Mouse (Mus musculus) forebrain, embryonic 11.5 days (tissue): ENCODE results near the gene Igf1r. TPM values are rescaled to one million over a fixed set of nuclear protein-coding genes. Genes with fewer than 3 reads are reported as not detected.

Source experiments
- ATAC-seq: fragments of 200-750 bp; cut with Nextera tagmentation; replicated peaks from 2 replicates; pipeline ENCODE4 v1.8.0; 2017; ENCODE audit warnings: moderate TSS enrichment; ENCODE audit not compliant: low FRiP score
- DNase-seq: peaks from one replicate; pipeline ENCODE4 v3.0.0-alpha.2; 2017; ENCODE audit warnings: low spot score
- H3K27ac ChIP-seq: fragments of 300-500 bp; sonication (generic); 2 replicates; pipeline ENCODE4 v1.5.1; 2014; ENCODE audit warnings: low read depth, low read length
- H3K27me3 ChIP-seq: fragments of 300-500 bp; sonication (generic); 2 replicates; pipeline ENCODE4 v1.6.1; 2014; ENCODE audit warnings: mild to moderate bottlenecking, low read length, mixed read lengths; ENCODE audit not compliant: control insufficient read depth, insufficient read depth
- H3K36me3 ChIP-seq: fragments of 300-500 bp; sonication (generic); 2 replicates; pipeline ENCODE4 v1.6.1; 2014; ENCODE audit warnings: mild to moderate bottlenecking, low read length, moderate library complexity, mixed read lengths; ENCODE audit not compliant: control insufficient read depth, insufficient read depth
- H3K4me1 ChIP-seq: fragments of 300-500 bp; sonication (generic); replicated peaks from 2 replicates; pipeline ENCODE4 v1.6.1; 2014; ENCODE audit warnings: low read length, mixed read lengths; ENCODE audit not compliant: control insufficient read depth, insufficient read depth
- H3K4me2 ChIP-seq: fragments of 300-500 bp; sonication (generic); 2 replicates; pipeline ENCODE4 v1.6.1; 2014; ENCODE audit warnings: low read depth, mild to moderate bottlenecking, low read length, moderate library complexity, mixed read lengths; ENCODE audit not compliant: severe bottlenecking
- H3K4me3 ChIP-seq: fragments of 300-500 bp; sonication (generic); 2 replicates; pipeline ENCODE4 v1.5.1; 2014; ENCODE audit warnings: low read depth, low read length
- H3K9ac ChIP-seq: fragments of 300-500 bp; sonication (generic); 2 replicates; pipeline ENCODE4 v1.6.1; 2014; ENCODE audit warnings: low read length
- H3K9me3 ChIP-seq: fragments of 300-500 bp; sonication (generic); 2 replicates; pipeline ENCODE4 v1.6.1; 2016; ENCODE audit warnings: low read length, mixed read lengths; ENCODE audit not compliant: control insufficient read depth
- WGBS: fragments of 180-500 bp; shearing (Covaris S2); extraction: QIAGEN DNeasy Blood & Tissue Kit; methylation state at CpG from one replicate; pipeline ENCODE4 v1.1.7; 2014; 5-methylcytosine and 5-hydroxymethylcytosine counted together
- polyA plus RNA-seq: library from polyadenylated mRNA; unstranded; fragments of >200 nt; fragmentation: Nextera tagmentation; extraction: Ambion mirVana; gene quantifications from 2 replicates; pipeline ENCODE4 v1.2.1, GENCODE M21; 2014

Igf1r gene
- polyA plus RNA-seq, 1 experiment from 2014 or later: 18.3 TPM

DNA sequence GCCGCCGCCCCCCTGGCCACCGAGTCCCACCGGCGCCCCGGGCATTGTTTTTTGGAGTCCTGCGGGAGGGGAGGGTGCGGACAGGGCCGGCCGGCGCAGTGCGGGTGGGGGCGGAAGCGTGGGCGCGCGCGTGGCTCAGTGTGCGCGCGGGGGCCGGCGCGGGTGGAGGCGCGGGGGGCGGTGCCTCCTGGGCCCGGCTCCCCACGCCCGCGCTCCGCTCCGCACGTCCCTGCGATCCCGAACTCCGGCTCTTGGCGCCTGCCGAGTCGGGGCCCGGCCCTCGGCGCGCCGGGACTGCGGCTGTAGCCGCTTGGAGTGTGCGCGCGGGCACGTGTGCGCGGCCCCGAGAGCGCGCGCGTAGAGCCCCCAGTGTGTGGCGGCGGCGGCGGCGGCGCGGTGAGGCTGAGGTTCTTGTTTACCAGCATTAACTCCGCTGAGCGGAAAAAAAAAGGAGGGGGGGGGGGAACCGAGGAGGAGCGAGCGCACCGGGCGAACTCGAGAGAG, 1.0 kb upstream of the Igf1r start:
- DNase-seq (peak; percentile 96), ATAC-seq (peak; percentile 79)
- Histone ChIP-seq H3K4me3 (peak overlapping the region; percentile 62), H3K4me2 (peak overlapping the region; percentile 98), H3K36me3 (no peaks in the 10 kb centered on the region), H3K4me1 (peaks cover 5% of the 10 kb centered on the region; the same call in 1 of the 2 replicates), H3K9me3 (no peaks in the 10 kb centered on the region), H3K9ac (peak overlapping the region; percentile 96), H3K27me3 (no peaks in the 10 kb centered on the region), H3K27ac (peak overlapping the region; percentile 99)
- WGBS: under 1% methylated on average over 56 of the region's 73 CpGs

DNA sequence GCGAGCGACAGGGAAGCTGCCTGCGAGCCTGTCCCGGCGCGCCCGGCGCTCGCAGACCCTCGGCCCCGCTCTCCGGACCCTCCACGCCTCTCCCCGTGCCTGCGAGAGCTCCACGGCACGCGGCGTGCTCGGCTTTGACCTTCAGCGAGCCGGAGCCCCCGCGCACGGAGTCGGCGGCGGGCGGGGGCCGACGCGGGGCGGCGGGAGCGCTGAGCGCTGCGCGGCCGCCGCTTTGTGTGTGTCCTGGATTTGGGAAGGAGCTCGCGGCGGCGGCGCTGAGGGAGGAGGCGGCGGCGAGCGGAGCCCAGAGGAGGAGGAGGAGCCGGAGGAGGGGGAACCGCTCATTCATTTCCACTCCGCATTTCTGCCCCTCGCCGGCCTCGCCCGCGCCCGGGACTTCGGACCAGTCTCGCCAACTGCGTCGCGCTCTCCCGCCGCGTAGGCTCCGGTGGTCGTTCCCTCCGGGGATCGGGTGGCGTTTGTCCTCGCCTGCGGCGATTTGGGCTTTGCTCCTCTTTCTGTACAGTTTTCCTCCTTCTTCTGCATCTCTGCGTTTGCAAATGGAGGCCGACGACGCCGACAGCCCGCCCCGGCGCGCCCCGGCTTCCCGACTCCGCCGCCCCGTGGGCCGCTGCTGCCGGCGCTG, 468 bp upstream of the Igf1r start:
- WGBS: under 1% methylated on average over 84 of the region's 91 CpGs
- DNase-seq (peak; percentile 93), ATAC-seq (peak; percentile 57)
- peak overlapping the region; percentile 98 for H3K4me2 ChIP-seq
- no peaks in the 10 kb centered on the region for H3K36me3 ChIP-seq
- H3K9me3 ChIP-seq: no peaks in the 10 kb centered on the region
- peaks cover 5% of the 10 kb centered on the region; the same call in 1 of the 2 replicates for H3K4me1 ChIP-seq
- H3K27ac ChIP-seq: peak overlapping the region; percentile 99
- no peaks in the 10 kb centered on the region for H3K27me3 ChIP-seq
- H3K9ac ChIP-seq: peak overlapping the region; percentile 96
- peak overlapping the region; percentile 62 for H3K4me3 ChIP-seq

DNA sequence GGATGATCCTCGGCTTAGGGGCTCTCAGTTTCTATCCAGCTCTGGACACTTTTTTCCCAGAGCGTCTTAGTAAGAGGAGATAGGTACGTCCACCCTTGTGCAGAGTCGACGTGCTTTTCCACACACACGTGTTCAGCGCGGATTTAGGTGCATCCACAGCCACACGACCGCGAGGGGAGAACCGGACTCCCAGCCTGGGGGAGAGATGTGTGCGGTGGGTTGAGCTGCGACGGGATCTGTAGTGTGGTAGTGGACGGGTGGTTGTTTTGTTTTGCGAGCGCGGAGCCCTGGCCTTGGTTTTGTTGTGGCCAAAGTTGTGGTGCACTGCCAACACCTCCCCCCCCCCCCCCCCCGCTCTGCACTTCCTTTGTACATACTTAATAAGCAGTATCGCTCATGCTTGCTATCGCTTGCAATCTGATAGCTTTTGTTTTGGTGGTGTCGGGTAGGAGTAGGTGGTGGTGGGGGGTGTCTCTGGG, 1.2 kb downstream of the Igf1r start:
- H3K27ac ChIP-seq: no peak overlapping the region
- no peaks in the 10 kb centered on the region for H3K36me3 ChIP-seq
- WGBS: under 1% methylated on average over 23 of the region's 23 CpGs
- peak overlapping the region; percentile 96 for H3K9ac ChIP-seq
- peak overlapping the region; percentile 98 for H3K4me2 ChIP-seq
- peaks cover 9% of the 10 kb centered on the region; the same call in 1 of the 2 replicates for H3K4me1 ChIP-seq
- H3K4me3 ChIP-seq: peak overlapping the region; percentile 62
- no peaks in the 10 kb centered on the region for H3K9me3 ChIP-seq
- no peaks in the 10 kb centered on the region for H3K27me3 ChIP-seq
- no peak for ATAC-seq
- peak; percentile 65 for DNase-seq

DNA sequence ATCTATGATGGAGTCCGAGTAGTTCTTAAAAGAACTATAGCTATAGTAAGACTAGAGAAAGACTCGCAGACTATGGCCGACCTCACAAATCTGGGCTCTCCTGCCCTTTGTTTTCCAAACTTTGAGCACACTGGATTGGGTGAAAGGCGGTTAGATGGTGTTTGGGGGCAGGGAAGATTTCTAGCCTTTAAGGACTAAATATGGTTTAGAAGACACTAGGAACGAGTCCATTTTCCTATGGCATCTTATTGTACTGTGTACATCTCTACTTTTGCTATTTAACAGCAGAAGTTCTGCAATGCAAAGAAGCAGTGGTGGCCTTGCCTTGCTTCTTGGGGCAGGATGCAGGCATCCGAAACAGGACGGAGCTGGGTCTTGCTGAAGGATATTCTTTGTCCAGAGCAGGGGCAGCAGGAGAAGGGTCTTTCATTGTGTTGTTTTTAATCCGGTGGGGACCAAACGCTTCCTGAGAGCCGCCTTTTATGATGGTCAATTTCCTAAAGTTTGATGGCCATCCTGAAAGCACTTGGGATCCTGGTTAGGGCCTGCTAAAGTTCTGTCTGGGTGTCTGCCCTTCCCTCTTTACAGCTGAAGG, 2.1 kb downstream of the Igf1r start:
- WGBS: 2% methylated on average over 10 of the region's 10 CpGs
- Histone ChIP-seq H3K9ac (peak overlapping the region; percentile 96), H3K36me3 (no peaks in the 10 kb centered on the region), H3K27me3 (no peaks in the 10 kb centered on the region), H3K4me3 (peak overlapping the region; percentile 62), H3K4me1 (peaks cover 9% of the 10 kb centered on the region; the same call in 1 of the 2 replicates), H3K27ac (no peak overlapping the region), H3K4me2 (peak overlapping the region; percentile 98), H3K9me3 (no peaks in the 10 kb centered on the region)
- no peak for ATAC-seq
- DNase-seq: no peak

DNA sequence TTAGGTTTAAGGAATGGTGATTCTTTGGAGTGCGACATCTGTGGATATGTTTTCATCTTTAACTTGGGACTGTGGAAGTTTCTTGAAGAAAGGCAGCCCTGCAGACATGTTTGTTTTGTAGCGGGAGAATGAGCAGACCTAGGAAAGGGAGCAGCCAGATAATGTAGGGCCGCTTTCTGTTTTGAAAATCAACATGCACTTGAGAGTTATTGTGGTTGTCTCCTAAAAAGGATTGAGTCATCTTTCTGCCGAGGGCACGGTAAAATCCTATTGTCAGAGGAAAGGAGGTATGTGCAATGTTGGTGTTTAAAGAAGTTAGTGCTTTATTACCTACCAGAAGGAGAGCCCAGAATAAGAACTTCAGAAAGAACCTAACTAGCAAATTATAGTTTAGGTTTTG, 2.6 kb downstream of the Igf1r start:
- 30% methylated on average over 5 of the region's 5 CpGs for WGBS
- DNase-seq: no peak
- peak overlapping the region; percentile 62 for H3K4me3 ChIP-seq
- H3K27me3 ChIP-seq: no peaks in the 10 kb centered on the region
- H3K4me2 ChIP-seq: peak overlapping the region; percentile 98
- peak overlapping the region; percentile 96; the same call in 1 of the 2 replicates for H3K9ac ChIP-seq
- no peaks in the 10 kb centered on the region for H3K9me3 ChIP-seq
- peaks cover 9% of the 10 kb centered on the region; the same call in 1 of the 2 replicates for H3K4me1 ChIP-seq
- ATAC-seq: no peak
- H3K36me3 ChIP-seq: no peaks in the 10 kb centered on the region
- H3K27ac ChIP-seq: no peak overlapping the region

DNA sequence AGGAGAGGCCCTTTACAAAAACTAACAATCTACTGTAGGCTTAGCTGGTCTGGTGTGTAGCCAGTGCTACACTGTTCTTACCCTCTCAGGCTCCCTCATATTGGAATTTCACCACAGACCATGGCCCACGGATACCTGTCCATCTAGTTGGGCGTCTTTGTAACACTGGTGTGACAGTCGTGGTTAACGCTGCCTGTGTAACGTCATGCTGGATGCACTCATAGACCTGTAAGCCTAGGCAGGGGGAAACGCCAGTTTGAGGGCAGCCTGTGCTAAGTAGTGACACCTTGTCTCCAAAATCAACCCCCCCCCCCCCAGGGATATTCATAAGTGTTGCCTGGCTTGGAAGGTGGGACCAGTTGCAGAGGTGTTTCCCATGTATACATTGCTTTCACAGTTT, 4.7 kb downstream of the Igf1r start:
- no peak overlapping the region for H3K9ac ChIP-seq
- H3K27ac ChIP-seq: no peak overlapping the region
- H3K36me3 ChIP-seq: no peaks in the 10 kb centered on the region
- no peak for DNase-seq
- H3K4me3 ChIP-seq: no peak overlapping the region
- peaks cover 12% of the 10 kb centered on the region; the same call in 1 of the 2 replicates for H3K4me1 ChIP-seq
- H3K4me2 ChIP-seq: no peak overlapping the region
- 80% methylated on average over 6 of the region's 6 CpGs for WGBS
- no peaks in the 10 kb centered on the region for H3K27me3 ChIP-seq
- ATAC-seq: no peak
- H3K9me3 ChIP-seq: no peaks in the 10 kb centered on the region

DNA sequence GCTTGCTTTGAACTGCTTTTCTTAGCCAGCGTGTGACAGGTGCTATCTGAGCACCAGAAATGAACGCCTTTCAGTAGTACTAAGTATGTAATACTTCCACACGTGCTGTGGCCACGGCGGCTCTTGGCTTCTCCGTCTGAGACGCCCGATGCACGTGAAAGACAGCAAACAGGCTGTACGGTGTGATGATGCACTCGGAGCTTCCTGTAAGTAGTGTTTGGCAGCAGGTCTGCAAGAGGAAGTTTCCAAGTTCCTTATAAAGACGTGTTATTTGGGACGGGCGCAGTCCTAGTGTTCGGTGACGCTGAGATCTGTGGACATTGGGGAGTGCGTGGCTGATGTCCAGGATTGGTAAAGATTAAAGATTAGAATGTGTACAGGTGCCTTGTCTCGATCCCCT, 5.4 kb downstream of the Igf1r start:
- Histone ChIP-seq H3K36me3 (no peaks in the 10 kb centered on the region), H3K4me3 (no peak overlapping the region), H3K4me1 (peaks cover 12% of the 10 kb centered on the region; the same call in 1 of the 2 replicates), H3K9me3 (no peaks in the 10 kb centered on the region), H3K27me3 (no peaks in the 10 kb centered on the region), H3K9ac (no peak overlapping the region), H3K27ac (no peak overlapping the region), H3K4me2 (no peak overlapping the region)
- ATAC-seq: no peak
- DNase-seq: no peak
- 77% methylated on average over 18 of the region's 18 CpGs for WGBS

DNA sequence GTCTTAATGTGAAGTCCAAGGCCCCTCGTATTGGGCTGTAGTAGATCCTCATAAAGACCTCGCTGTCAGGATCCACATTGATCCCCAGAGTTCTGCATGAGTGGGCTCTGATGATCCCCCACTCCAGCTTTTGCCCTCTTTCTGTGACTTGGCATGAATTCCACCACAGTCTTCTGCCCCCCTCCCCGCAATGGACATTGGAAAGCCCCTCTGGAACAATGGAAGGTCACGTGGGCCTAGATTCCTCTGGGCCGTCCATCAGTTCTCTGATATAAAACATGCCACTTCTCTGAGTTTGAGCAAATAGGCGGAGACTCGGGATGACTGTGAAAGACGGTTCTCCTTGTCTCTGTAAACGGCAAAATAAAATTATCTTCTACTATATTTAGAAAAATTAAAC, 8.1 kb downstream of the Igf1r start:
- 60% methylated on average over 9 of the region's 9 CpGs for WGBS
- no peak overlapping the region for H3K4me3 ChIP-seq
- H3K4me1 ChIP-seq: peaks cover 7% of the 10 kb centered on the region; the same call in 1 of the 2 replicates
- ATAC-seq (no peak), DNase-seq (no peak)
- H3K36me3 ChIP-seq: no peaks in the 10 kb centered on the region
- H3K4me2 ChIP-seq: no peak overlapping the region
- no peak overlapping the region for H3K9ac ChIP-seq
- H3K27ac ChIP-seq: no peak overlapping the region
- H3K27me3 ChIP-seq: no peaks in the 10 kb centered on the region
- H3K9me3 ChIP-seq: no peaks in the 10 kb centered on the region
